Mouse (Mus musculus) brain, embryonic 14.5 days (tissue): ENCODE data around the gene Osbpl9.

ENCODE experiments used
- CTCF ChIP-seq: fragments of 200-500 bp; IDR thresholded peaks from 2 replicates; pipeline ENCODE4 v1.5.1; 2012; ENCODE audit warnings: inconsistent platforms, mild to moderate bottlenecking, moderate library complexity, borderline replicate concordance; ENCODE audit not compliant: insufficient read depth, insufficient read length; ENCODE audit errors: extremely low read depth
- POLR2A ChIP-seq: fragments of 200-500 bp; IDR thresholded peaks from 2 replicates; pipeline ENCODE4 v1.6.1; 2012; ENCODE audit warnings: mild to moderate bottlenecking, inconsistent platforms, borderline replicate concordance; ENCODE audit not compliant: poor library complexity, insufficient read depth, insufficient read length, severe bottlenecking; ENCODE audit errors: extremely low read depth

GRCm38 (mm10) chr4:109030266-109030665 is 171.8 kb downstream of the Osbpl9 start:
- no peak for TF ChIP-seq POLR2A
- no peak for TF ChIP-seq CTCF
